Mouse (Mus musculus): ENCODE results near the gene Camta2. TPM values are rescaled to one million over a fixed set of nuclear protein-coding genes. Genes with fewer than 3 reads are reported as not detected.

Camta2 gene
- polyA plus RNA-seq, 1 experiment = 16.4 TPM

DNA sequence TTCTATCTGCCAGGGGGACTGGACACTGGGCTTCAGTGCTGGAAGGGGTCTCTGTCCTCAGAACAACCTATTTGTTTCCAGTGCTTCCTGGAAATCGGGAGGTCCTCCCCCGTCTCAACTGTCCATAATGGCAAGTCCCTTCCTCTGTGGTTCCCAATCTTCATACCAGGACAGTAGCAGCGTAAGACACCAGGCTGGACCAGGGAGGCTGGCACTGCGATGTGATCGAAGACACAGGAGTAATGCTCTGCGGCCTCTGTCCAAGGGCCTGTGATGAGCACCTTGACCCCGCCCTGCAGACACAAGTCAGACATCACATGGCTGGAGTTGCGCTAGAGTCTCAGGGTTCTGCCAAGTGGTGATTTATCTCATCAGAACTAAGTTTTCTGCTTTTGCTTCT, 8.5 kb downstream of the Camta2 start:
- Histone ChIP-seq H3K4me3 (ENCODE audit: insufficient read depth, low read length) (no peak overlapping the region), H3K4me1 (ENCODE audit: control insufficient read depth, insufficient read depth, low read length) (no peaks in the 10 kb centered on the region), H3K27ac (ENCODE audit: insufficient read depth, low read length) (no peak overlapping the region)
- TF ChIP-seq CTCF (IDR thresholded peaks at IDR 0.05; ENCODE audit: borderline replicate concordance, insufficient read depth, low read length) (no peak), POLR2A (IDR thresholded peaks at IDR 0.05; ENCODE audit: low read depth, low read length) (no peak)

DNA sequence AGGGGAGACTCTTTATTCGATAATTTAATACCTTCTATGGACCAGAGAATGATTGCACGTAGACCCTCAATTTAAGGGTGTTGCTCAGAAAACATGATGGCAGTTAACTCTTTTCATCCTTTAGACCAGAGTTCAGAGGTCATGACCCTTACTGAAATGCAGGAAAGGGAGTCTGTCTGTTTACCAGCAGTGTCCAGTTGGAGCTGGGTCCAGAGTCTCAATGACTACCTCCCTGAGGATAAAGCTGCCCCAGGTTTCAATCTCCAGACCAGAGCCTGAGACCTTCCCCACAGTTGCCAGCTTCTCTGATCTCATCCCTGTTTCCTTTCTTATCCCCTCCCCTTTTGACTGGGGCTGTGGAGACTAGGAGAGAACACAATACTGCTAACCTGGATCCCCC, 9.3 kb downstream of the Camta2 start:
- H3K4me3 ChIP-seq (ENCODE audit: insufficient read depth, low read length) = no peak overlapping the region
- TF ChIP-seq POLR2A (IDR thresholded peaks at IDR 0.05; ENCODE audit: low read depth, low read length) (no peak), CTCF (IDR thresholded peaks at IDR 0.05; ENCODE audit: borderline replicate concordance, insufficient read depth, low read length) (no peak)
- no peak overlapping the region for H3K27ac ChIP-seq (ENCODE audit: insufficient read depth, low read length)
- no peaks in the 10 kb centered on the region for H3K4me1 ChIP-seq (ENCODE audit: control insufficient read depth, insufficient read depth, low read length)

DNA sequence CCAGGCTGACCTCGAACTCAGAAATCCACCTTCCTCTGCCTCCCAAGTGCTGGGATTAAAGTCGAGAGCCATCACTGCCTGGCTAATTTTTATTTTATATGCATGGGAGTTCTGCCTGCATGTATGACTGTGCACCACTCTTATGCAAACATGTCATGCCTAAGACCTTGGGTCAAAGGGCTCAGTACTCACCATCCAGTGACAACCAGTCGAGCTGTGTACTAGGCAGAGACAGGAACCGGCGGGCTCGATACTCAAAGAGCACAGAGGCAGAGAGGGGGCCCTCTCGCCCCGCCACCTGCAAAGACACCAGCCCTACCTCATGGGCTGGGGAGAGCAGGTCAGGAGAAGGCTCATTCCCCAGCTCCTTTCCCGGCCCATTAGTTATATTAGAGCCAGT, 9.8 kb downstream of the Camta2 start:
- Histone ChIP-seq H3K4me3 (ENCODE audit: insufficient read depth, low read length) (no peak overlapping the region), H3K27ac (ENCODE audit: insufficient read depth, low read length) (no peak overlapping the region), H3K4me1 (ENCODE audit: control insufficient read depth, insufficient read depth, low read length) (no peaks in the 10 kb centered on the region)
- TF ChIP-seq POLR2A (IDR thresholded peaks at IDR 0.05; ENCODE audit: low read depth, low read length) (no peak), CTCF (IDR thresholded peaks at IDR 0.05; ENCODE audit: borderline replicate concordance, insufficient read depth, low read length) (no peak)

DNA sequence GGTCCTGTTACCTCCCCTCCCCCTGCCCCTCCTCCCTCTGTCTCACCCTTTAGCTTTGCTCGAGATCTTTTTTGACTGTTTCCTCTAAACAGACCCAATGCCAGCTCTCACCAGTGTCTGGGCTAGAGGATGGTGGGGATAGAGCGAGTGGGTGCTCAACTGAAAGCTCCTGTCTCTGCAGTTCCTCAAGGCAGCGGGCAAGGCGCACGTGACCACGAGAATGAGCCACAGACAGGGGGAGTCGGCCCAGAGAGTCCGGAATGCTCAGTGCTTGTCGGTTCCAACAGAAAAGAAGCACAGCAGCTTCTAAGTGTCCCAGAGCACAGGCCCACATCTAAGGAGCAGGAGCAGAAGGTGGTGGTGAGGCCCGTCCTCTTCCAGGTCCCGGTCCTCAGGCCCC, 13.4 kb downstream of the Camta2 start:
- H3K4me1 ChIP-seq (ENCODE audit: control insufficient read depth, insufficient read depth, low read length) = peaks cover 3% of the 10 kb centered on the region; the same call in 1 of the 2 replicates

DNA sequence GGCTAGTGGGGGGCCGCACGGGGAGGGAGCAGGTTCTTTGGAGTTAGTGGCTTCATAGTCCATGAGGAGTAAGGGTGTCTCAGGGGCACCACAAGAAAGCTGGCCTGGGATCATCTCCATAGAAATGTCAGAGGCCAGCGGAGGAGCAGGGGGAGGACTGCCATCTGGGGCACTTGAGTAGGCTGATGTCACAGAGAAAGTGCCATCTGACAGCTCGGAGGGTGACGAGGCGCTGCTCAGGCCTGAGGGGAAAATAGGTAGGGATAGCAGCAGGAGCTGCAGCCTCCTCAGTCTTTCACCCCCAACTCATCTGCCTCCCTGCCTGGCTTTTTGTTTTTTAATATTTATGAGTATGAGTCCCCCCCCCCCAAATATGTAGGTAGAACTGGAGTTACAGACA, 13.9 kb downstream of the Camta2 start:
- TF ChIP-seq POLR2A (IDR thresholded peaks at IDR 0.05; ENCODE audit: low read depth, low read length) (no peak), CTCF (IDR thresholded peaks at IDR 0.05; ENCODE audit: borderline replicate concordance, insufficient read depth, low read length) (no peak)
- Histone ChIP-seq H3K27ac (ENCODE audit: insufficient read depth, low read length) (no peak overlapping the region), H3K4me1 (ENCODE audit: control insufficient read depth, insufficient read depth, low read length) (peaks cover 3% of the 10 kb centered on the region; the same call in 1 of the 2 replicates), H3K4me3 (ENCODE audit: insufficient read depth, low read length) (no peak overlapping the region)

More for the DNA sequence above, 13.4 kb downstream of the Camta2 start:
- H3K4me3 ChIP-seq (ENCODE audit: insufficient read depth, low read length) = no peak overlapping the region
- no peak overlapping the region for H3K27ac ChIP-seq (ENCODE audit: insufficient read depth, low read length)
- TF ChIP-seq CTCF (IDR thresholded peaks at IDR 0.05; ENCODE audit: borderline replicate concordance, insufficient read depth, low read length) = no peak
- TF ChIP-seq POLR2A (IDR thresholded peaks at IDR 0.05; ENCODE audit: low read depth, low read length) = no peak

DNA sequence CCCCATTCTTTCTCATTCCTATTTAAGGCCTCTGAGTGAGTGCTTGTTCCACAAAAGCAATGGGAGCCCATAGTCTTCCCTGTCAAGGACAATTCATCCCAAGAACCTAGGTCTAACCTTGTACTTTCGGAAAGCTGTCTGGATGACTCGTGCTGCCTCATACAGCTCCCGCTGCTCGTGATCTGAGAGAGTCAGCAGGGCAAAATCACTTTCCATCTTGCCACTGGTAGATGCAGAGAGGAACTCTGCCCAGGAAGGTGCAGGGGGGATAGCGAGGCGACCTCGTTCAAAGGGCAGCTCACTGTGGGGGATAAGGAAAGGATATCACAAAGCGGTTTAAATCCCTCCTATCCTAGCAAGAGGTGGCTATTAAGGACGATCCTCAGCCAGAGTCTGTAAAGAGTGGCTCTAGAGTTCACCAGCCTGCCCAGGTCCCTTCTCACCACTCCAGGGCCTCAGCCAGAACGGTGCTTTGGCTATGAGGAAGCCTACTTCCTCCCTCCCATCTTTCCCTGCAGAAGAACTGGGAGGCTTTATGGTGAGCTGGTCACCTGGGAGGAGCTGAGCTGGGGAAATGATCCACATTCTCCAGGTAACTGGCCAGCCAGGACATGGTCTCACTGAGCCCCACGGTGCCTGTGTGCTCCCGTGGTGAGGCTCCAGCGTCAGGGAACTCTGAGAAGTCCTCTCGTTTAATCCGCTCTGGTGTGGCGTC, 16.4 kb downstream of the Camta2 start:
- peaks cover 9% of the 10 kb centered on the region for H3K4me1 ChIP-seq (ENCODE audit: control insufficient read depth, insufficient read depth, low read length)
- peak overlapping the region; percentile 65; the same call in 1 of the 2 replicates for H3K4me3 ChIP-seq (ENCODE audit: insufficient read depth, low read length)
- H3K27ac ChIP-seq (ENCODE audit: insufficient read depth, low read length) = peak overlapping the region; percentile 97
- no peak for TF ChIP-seq CTCF (IDR thresholded peaks at IDR 0.05; ENCODE audit: borderline replicate concordance, insufficient read depth, low read length)
- no peak for TF ChIP-seq POLR2A (IDR thresholded peaks at IDR 0.05; ENCODE audit: low read depth, low read length)

DNA sequence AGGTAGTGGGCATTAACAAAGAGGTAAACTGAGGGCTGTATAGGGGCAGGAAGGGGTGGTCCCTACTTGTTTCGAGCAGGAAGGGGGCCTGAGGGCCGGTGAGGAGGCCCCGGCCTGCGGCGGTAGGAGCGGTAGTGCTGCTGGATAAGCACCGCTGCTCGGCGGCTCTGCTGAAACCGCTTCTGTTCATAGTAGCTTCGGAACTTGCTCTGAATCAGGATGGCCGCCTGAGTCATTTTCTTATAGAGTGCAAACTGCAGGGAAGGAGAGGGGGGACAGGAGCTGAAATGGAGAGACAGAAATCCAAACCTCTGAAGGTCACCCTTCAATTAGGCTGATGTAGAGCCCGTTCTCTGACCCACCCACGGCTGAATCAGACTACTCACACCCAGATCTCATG, 17.4 kb downstream of the Camta2 start:
- Histone ChIP-seq H3K4me3 (ENCODE audit: insufficient read depth, low read length) (peak overlapping the region; percentile 65), H3K27ac (ENCODE audit: insufficient read depth, low read length) (peak overlapping the region; percentile 97), H3K4me1 (ENCODE audit: control insufficient read depth, insufficient read depth, low read length) (peaks cover 9% of the 10 kb centered on the region)
- no peak; the same call in 1 of the 2 replicates for TF ChIP-seq POLR2A (IDR thresholded peaks at IDR 0.05; ENCODE audit: low read depth, low read length)
- no peak for TF ChIP-seq CTCF (IDR thresholded peaks at IDR 0.05; ENCODE audit: borderline replicate concordance, insufficient read depth, low read length)

DNA sequence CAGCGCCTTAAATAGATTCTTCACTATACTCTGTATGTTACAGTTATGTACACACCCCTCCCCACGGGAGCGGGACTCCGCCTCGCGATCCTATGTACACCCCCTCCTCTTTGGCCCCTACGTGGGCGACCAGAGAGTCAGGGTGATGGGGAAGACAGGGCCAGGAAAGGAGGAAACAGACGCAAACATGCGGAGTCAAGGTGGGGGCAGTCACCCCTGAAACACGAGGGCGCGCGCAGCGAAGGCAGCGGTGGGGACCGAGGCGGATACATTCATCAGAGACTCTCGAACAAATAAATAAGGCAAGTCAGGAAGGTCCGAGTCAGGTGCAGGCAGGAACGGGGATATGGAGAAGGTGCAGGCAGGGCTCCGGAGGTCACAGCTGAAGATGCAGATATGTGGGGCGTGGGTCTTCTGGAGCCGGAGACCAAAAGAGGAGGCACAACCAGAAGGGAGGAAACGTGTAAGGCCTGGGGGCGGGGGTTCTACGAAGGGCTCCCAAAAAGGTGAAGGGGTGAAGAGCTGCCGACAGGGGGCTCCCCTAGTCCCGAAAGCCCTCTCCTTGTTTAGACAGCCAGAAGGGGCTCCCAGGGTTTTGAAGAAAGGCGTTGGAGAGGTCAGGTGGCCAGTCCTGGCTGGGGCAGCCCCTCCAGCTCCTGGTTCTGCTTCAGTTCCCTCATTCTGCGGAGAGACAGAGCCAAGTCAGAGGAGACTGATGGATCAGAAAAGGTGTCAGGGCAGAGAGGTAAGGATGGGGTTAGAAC, 18.1 kb downstream of the Camta2 start:
- Histone ChIP-seq H3K4me3 (ENCODE audit: insufficient read depth, low read length) (peak overlapping the region; percentile 65), H3K27ac (ENCODE audit: insufficient read depth, low read length) (peak overlapping the region; percentile 97), H3K4me1 (ENCODE audit: control insufficient read depth, insufficient read depth, low read length) (peaks cover 9% of the 10 kb centered on the region)
- peak; percentile 80; the same call in 1 of the 2 replicates for TF ChIP-seq POLR2A (IDR thresholded peaks at IDR 0.05; ENCODE audit: low read depth, low read length)
- no peak for TF ChIP-seq CTCF (IDR thresholded peaks at IDR 0.05; ENCODE audit: borderline replicate concordance, insufficient read depth, low read length)

DNA sequence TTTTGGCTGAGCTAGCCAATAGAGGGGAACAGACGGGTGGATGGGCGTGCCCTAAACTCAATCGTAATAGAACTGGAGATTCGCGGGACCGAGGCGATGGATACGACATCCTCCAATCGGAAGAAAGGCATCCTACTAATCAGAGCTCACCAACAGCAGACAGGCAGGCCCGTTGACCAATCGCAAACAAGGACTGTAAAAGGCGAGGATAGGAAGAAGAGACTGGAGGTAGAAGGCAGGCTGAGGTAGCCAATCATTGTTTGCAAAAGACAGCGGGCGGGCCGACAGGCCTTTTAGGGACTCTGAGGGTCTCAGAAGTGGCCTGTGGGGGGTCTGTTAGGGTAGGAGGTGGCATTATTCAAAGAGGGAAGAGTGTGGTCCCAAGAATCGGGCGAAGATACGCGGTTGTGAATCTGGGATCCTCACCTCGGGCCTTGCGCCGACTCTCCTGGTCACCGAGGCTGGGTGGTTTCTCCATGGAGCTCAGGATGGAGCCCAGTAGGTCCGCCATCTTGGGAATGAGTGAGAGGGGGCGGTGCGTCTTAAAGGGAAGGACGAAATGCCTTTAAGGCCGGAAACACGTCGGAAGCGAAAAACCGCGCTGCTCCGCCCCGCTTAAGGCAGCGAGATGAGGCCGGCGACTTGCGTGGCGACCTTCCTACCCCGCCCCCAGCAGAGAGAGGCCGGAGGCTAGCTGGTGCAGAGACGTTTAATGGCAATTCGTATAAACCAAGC, 19.0 kb downstream of the Camta2 start, which contains the start of gene Spag7:
Spag7 (minus strand) TSS at position 646 of the 735 bp plus-strand sequence.
- Histone ChIP-seq H3K4me3 (ENCODE audit: insufficient read depth, low read length) (peak within 1 kb of the TSS; percentile 65), H3K4me1 (ENCODE audit: control insufficient read depth, insufficient read depth, low read length) (peaks cover 9% of the 10 kb centered on the region), H3K27ac (ENCODE audit: insufficient read depth, low read length) (peak within 1 kb of the TSS; percentile 97)
- no peak for TF ChIP-seq CTCF (IDR thresholded peaks at IDR 0.05; ENCODE audit: borderline replicate concordance, insufficient read depth, low read length)
- TF ChIP-seq POLR2A (IDR thresholded peaks at IDR 0.05; ENCODE audit: low read depth, low read length) = peak; percentile 68

Data from embryonic fibroblast, embryonic 13.5 days (primary cell).